Mouse (Mus musculus): ENCODE measurements around the gene Pam16.

Pam16 gene

DNA sequence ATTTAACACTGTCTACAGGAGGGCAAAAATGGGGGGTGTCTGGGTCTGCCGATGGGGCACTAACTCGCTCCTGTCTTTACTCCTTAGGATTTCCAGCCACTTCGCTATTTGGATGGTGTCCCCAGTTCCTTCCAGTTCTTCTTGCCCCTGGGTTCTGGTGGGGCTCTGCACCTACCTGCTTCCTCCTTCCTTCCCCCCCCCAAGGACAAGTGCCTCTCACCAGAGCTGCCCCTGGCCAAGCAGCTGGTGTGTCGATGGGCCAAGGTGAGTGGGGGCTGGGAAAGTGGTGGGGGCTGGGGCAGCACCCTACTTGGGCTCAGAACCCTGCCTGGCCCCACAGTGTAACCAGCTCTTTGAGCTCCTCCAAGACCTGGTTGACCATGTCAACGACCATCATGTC is 13.6 kb downstream of the Pam16 start:
- no peak for DNase-seq (ENCODE audit: low read depth, low spot score)

DNA sequence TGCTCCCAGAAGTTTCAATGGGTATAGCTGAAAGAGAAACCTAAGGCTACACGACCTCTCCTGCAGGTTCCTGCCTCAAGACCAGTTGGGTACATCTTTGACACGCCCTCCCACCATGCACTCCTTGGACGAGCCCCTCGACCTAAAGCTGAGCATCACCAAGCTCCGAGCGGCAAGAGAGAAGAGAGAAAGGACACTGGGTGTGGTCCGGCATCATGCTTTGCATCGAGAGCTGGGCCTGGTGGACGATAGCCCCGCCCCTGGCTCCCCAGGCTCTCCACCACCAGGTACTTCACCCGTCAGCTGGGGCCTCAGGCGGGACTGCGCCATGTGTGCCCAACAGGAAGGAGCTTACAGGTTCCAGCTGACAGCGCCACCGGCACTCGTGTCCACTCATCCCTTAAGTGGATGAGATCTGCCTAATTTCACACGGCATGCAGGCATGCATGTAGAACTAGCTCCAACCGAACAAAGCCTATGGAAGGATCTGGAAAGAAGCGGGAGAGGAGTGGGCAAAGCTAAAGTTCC is 16.2 kb downstream of the Pam16 start:
- no peak for DNase-seq (ENCODE audit: low read depth, low spot score)

DNA sequence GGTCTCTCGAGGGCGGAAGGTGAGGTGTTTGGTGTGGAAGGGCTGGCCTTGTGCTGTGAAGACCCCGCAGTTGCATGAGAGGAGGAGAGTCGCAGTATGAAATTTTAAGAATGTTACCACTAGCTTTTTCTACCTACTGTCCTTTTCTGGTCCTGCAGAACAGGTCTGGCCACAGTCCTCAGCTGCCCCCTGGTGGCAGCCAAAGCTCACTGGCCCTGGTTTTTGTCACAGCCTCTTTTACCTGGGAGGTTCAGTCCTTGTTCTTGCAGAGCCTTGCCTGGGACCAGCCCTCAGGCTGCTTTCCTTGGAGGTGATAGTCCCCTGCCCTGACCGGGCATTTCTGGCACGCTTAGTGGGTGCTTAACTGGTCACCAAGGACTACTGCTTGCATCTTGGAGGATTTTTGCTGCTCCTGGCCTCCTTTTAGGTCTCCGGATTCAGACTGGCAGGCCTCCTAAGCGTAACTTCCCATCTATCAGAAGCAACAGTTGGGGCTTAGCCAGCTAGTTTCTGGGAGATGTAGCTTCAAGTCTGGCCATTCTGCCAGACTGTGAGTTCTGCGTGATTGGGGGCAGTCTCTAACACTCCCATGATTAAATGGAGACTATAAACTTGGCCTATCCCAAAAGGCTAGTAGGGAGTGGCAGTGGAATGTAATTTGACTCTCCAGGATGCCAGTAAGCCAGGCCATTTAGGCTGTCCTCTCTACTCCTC is 16.8 kb downstream of the Pam16 start:
- DNase-seq (ENCODE audit: low read depth, low spot score), result peak; percentile 83

DNA sequence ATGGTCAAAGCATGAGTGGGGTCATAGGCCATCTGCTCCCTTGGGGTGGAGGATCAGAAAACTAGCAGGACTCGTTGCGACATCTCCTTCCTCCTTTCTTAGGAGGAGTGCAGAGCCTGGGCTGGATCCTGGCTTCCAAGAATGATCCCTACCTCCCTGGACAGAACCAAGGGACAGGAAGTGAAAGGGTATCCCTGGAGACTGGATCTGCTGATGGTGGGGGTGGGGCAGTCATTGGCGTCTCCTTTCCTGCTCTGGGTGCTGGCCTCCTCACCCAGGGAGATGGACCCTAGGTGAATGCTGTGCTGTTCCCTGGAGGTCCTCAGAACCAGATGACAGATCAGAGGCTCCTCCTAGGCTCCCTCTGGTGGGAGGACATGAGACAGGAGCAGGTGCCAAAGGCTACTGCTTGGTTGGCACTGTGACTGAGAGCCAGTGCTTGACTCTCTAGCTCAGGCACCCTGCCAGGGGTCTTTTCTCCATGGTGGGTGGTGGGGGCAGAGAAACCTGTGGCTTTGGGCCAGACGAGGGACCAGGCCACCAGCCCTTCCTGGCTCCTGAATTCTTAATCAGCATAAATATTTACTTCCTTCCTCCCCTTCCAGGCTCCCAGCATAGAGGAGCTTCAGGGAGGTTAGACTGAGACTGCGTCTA is 18.2 kb downstream of the Pam16 start:
- no peak for DNase-seq (ENCODE audit: low read depth, low spot score)

DNA sequence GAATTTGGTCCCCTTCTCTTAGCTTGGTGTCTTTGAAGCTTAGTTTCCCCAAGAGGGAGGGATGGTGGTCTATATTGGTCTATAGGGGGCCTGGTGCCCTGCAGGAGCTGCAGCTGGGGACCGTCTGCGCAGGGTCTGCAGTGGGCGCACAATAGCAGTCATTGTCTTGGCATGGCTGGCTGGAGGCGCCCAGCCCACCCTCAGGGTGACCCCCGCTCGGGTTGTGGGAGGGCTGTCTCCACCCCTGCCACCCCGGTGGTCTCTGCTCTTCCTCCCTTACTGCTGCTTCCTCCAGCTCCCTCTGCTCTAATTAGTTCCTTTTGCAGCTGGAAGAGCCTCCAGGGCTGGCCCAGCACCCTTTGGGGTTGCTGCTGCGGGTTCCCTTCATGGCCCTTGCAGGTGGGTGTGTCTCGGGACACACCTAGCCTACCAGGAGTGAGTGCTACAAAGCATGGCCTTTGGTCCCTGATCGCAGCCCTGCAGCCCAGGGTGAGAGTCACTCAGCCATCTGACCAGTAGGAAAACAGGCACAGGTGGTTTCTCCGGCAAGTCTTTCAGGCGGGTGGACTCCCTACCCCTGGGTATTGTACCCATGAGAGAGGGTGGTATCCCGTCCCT is 19.2 kb downstream of the Pam16 start:
- DNase-seq (ENCODE audit: low read depth, low spot score), result no peak

DNA sequence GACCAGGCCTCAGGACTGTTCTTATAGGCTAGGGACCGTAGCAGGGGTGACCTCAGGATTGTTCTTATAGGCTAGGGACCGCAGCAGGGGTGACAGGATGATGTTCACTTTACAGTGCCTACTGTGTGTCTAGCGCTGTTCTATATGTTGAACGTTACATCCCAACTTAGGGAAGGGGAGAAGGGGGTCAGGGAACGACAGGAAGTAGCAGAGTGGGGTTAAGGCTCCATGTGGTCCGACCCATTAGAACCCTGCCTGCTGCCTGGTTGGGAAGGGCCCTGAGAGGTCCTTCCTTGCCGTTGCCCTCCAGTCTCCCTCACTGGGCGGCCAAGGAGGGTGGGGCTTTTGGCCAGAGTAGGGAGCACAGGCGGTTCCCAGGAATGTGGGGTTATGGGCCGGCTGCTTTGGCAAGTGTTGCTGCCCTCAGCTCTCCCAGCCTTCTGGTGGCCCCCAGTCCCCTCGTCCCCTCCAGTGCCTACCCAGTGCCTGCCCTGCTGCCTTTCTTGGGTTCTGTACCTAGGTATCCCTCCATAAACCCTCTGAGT is 20.4 kb downstream of the Pam16 start:
- no peak for DNase-seq (ENCODE audit: low read depth, low spot score)

DNA sequence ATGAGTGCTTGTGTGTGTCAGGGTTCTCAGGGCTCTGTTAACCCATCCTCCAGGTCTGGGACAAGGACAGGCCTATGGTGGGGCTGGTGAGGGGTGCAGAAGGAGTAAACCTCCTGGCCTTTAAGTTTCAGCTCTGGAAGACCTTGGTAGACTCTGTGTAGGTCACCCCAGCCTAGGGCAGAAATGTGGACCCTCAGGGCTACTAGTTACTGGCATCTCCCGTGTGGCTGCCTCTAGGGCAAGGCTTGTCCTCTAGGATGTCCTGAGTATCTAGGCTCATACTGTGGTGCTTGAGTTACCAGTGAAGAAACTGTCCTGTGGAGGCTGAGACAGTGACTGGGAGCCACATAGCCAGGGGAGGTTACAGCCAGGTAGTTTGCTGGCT is 21.3 kb downstream of the Pam16 start:
- DNase-seq (ENCODE audit: low read depth, low spot score), result no peak

DNA sequence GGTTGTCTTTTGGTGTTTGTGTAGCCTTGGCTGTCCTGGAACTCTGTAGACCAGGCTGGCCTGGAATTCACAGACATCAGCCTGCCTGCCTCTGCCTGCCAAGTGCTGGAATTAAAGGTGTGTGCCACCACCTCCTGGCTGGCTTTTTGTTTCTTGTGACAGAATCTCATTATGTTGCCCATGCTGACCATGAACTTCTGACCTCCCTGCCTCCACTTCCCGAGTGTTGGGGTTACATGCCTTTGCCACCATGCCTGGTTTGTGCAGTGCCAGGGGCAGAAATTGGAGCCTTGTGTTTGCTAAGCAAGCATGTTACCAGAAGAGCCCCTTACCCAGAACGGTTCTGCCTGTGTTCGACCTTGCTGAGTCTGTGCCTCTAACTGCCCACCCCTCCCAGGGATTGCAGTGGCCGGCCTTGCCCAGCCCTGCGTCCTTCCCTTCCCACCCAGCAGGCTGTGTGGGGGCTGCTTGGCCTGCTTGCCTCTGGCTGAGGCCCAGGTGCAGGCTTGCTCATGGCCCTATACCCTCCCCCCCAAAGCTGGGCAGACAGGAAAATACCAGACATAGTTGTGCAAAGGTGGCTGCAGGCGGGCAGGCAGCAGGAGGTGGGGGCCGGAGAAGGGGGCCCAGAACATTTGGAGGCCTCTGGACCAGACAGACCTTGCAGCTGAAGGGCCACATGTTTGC is 21.9 kb downstream of the Pam16 start:
- DNase-seq (ENCODE audit: low read depth, low spot score), result no peak

DNA sequence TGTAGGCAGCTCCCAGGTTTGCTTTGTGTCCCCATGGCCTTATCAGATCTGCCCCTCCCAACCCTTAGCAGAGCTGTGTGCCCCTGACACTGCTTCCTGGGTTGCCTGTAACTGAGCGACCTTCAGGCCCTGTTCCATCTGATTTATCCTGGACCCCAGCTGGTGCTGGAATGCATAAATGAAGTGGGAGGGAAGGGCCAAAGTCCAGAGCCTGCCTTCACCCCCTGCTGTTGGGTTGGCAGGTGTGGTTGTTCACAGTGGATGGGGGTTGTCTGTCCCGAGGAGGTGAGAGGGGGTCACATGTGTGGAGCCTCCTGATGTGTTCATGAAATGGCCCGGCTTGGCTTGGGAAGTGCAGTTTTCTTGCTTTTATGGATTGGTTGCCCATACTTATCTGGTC is 22.6 kb downstream of the Pam16 start:
- peak; percentile 91 for DNase-seq (ENCODE audit: low read depth, low spot score)

DNA sequence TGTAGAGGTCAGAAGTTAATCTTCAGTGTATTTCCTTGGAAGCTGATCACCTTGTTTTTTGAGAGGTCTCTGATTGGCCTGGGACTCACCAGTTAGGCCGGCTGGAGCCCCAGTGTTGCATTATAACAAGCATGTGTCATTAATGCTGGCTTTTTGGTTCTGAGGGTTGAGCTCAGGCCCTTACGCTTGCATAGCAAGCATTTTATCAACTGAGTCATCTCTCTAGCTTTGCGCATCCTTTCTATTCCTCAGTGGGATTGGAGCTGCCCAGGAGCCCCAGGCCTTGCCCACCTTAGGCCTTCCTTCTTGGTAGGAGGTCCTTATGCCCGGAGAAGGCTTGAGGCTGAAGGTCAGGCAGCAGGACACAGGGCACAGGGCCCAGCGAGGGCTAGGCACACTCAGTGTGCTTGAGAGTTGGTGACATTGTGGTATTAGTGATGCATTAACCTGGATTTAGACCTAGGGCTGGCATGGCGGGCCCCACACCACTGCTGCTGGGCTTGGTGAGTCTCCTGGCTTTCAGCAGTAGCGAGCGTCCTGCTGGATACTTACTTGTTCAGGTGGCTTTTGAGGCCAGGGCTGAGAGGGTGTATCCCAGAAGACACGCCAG is 24.0 kb downstream of the Pam16 start:
- no peak for DNase-seq (ENCODE audit: low read depth, low spot score)

DNA sequence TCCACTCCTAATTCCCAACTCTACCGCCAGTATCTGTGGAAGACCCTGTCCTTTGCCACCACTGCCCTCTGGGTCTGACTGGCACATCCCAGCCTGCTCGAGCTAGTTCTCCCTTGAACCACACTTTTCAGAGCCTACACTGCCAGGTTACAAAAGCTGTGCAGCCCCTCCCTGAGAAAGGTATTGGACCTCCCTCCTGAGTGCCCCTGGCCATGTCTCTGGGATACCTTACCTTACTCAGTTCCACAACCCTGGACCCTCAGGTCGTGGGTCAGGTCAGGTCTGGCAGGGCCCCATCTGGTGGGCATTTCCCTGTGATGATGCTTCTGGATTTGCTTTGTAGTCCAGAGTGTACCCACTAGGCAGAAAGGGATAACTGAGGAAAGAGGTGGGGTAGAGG is 25.2 kb downstream of the Pam16 start:
- DNase-seq (ENCODE audit: low read depth, low spot score), result no peak

DNA sequence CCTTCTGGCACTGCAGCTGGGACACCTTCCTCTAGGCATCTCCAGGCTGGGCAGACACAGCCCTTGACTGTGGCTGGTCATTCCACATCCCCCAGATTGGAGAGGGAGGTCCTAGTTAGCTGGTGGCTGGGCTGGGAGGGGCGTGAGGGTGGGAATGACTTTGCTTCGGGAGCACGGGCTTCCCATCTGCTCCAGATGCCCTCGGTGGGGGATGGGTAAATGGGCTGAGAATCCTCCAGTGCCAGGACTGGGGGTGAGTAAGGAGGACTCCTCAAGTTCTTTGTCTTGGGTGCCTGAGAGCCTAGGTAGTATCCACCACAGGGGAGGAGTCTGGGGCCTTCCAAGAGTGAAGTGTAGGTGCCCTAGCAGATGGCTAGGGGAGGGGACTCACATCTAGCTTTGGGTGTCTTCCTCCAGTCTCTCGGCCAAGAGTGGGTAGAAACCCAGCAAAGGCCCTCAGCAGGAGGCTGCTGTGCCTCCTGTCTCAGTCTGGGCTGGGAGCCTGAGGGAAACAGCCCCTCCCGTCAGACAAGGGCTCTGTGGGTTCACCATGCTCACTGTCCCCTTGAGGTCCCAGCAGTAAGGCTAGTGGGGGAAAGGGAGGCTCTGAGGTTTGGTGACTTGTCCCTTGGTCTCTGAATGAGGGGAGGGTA is 25.8 kb downstream of the Pam16 start:
- DNase-seq (ENCODE audit: low read depth, low spot score), result no peak

DNA sequence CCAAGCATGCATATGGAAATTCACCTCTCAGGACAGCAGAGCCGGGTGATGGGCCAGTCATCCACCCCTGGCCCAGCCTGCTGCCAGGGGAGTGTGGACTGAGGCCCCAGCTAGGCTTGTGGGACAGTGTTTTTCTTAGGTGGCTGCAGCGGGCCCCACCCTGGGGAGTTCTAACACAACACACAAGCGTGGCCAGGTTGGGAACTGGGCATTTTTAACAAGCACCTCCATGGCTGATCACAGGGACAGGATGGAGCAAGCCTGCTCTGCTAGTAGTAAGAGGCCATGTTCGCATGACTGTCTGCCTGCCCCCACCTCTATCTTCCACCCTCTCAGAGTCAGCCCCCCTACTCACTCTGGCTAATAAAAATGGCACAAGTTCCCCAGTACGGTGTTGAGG is 26.7 kb downstream of the Pam16 start:
- DNase-seq (ENCODE audit: low read depth, low spot score), result no peak

DNA sequence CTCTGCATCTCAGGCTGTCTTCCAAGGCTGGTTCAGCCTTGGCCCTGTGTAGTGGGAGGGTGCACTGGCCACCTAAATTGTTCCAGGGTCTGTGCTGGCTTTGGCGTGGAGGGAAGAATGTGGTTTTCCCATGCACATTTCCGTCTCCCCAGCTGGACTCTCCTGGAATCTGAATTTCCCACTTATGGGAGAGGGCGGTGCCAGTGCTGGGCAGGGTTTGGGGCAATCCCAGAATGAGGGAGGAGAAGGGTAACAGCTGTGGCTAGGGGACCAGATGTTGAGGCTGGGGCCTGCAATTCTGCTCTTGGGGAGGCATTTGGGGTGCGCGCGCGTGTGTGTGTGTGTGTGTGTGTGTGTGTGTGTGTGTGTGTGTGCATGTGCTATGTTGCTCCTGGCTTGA is 27.5 kb downstream of the Pam16 start:
- DNase-seq (ENCODE audit: low read depth, low spot score), result no peak

DNA sequence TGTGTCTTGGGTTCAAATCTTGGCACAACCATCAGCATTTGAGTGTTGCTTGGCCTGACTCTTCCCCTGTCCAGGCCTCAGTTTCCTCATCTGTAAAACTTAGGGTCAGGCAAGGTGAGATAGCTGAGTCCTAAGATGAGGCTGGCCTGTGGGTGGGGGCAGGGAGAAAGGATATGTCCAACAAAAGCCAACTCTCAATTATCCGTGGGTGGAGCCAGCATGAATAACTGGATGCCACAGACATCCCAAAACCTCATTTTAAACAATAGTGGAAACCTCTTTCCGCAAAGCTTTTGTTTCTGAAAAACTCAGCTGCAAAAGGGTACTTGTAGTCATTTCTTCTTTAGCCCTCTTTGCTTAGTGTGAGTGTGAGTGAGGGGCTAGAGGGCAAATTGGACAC is 28.0 kb downstream of the Pam16 start:
- no peak for DNase-seq (ENCODE audit: low read depth, low spot score)

DNA sequence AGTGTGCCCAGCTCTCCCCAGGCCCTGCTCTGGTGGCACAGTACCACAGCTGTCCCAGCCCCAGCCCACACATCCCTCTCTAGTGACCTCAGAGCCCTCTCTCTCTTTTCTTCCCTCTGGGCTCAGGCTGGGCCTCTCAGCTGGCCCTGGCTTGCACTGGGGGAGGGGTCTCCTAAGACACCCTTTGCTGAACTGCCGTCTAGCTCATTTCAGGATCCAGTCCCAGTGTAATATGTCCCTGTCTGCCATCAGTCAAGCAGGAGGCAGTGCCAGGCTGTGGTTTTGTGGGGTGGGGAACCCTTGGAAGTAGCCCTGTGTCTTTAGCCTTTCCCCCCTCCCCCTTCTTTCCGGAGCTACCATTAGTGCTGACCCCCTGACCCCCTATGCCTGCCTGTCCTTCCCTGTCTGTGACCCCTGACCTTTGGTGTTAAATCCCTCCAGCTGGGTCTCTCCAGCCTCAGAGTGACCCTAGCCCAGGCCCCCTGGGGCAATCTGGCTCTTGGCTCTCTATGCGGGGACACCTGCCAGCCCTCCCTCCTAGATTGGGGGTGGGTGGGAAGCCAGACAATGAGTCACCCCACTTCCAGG is 28.6 kb downstream of the Pam16 start:
- DNase-seq (ENCODE audit: low read depth, low spot score), result no peak

DNA sequence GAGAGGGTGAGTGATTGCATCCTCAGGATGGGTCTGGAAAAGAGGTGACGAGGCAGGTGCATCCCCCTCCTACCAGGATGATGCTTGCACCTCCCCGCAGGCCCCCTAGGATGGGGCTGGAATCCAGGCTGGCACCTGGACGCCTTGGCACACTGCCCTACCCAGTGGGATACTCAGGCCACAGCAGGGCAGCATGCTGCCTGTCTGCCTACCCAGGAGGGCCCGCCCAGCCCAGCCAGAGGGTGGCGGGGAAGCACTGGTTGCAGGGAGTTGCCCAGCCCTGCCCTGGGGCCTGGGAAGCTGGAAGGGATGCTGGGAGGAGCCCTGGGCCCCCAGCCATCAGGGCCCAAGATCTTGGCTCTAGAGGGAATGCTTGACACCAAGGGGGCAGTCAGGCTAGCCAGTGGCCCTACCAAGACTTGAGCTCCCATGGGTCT is 29.2 kb downstream of the Pam16 start:
- DNase-seq (ENCODE audit: low read depth, low spot score), result no peak

DNA sequence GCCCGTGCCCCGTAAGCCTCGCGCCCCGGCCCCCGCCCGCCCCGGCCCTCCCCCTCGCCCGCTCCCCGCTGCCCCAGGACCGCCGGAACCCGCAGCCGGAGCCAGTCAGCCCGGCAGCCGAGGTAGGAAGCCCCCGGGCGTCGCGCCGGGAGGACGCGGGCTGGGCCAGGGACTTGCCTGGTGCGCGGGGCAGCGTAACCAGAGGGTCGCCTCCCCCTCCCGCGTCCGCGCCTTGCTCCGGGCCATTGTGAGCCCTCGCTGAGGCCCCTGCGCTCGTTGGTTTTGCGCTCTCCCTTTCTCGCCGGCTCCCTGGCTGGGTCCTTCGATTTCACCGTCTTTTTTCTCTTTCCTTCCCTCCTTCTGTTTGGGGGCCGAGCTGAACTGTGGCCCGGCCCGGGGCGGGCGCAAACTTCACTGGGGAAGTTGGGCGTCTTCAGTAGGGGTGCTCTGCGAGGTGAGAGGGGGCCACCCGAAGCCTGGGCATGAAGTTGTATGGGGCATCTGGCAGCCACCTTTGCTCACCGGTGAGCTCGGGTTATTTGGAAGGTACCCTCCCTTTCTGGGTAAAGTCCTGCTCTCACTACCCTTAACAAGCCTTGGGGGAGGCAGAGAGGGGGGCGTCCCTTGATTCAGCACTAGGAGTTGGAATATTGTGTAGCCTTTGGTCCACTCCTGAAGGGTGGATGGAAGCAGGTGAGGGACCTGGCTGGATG is 29.8 kb downstream of the Pam16 start:
- DNase-seq (ENCODE audit: low read depth, low spot score), result no peak

DNA sequence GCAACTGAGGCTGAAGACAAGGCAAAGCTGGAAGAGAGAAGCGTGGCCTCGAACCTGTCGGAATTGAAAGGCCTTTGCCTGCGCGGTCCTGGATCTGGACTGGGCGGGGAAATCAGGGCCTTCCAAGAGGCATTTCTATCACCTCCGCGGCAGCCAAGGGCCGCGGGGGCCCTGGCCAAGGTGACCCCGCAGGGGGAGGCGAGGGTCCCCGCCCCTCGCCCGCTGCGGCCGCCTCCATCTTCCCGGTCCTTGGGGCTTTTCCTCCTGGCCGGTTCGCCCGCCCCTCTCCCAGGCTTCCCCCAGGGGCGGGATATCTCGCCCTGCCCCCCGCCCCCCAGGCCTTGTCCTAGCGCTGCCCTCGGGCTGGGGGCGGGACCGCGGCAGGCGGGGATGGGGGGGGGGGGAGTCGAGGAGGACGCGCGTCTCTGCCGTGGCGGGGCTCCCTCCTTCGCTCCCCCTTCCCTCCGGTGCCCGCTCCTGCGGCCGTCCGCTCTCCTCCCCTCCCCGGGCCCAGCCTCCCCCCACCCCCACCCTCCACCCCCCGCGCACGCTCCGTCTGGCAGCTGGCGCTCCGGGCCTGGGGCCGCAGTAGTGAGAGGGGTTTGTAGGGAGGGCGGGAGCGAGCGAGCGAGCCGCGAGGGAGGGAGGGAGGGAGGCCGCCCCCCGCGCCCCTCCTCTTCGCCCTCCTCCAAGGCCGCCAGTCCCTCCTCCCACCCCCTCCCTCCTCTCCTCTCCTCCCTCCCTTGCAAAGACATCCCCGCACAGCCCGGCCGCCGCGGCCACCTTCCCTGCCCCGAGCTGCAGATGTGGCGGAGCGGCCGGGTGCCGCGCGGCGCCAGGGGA is 30.6 kb downstream of the Pam16 start, which contains the start of gene Glis2:
Gene Glis2, plus strand, starts transcription at position 743 of the 843 bp plus-strand sequence.
- DNase-seq (ENCODE audit: low read depth, low spot score), result peak; percentile 84

Data from ES-CJ7 (cell line).